ENCODE assay signal across 15 mouse cellular contexts in genomic region chr3:22438027-22438780, GRCm38 (mm10).
DNase-seq lines count a peak whose midpoint lies in the region; ATAC-seq and TF ChIP-seq lines count a peak whose summit lies in the region.
"Had no signal": no experiment of that assay in that cellular context is flagged by ENCODE, and none has a peak within 500 bp of the region (broad histone marks: within the 10 kb centered on the region; RNA-seq: fewer than 3 reads in every experiment).

No protein-coding gene starts in this region.

- no peak overlapping the region; the same call in 1 of the 2 replicates for H3K27ac ChIP-seq in kidney, embryonic 14.5 days (ENCODE audit: low read depth, low read length)
- no peak overlapping the region for H3K27ac ChIP-seq in kidney, adult 2 months (ENCODE audit: insufficient read depth, low read depth, low read length)
- no peak overlapping the region for H3K27ac ChIP-seq in lung, embryonic 16.5 days (ENCODE audit: low read length)
- H3K27ac ChIP-seq: embryonic facial prominence, embryonic 12.5 days; forebrain, embryonic 10.5 days; intestine, embryonic 15.5 days; liver, embryonic 13.5 days had no signal

- 58% methylated on average over 9 of the region's 9 CpGs for WGBS in kidney, embryonic 14.5 days
- 66% methylated on average over 9 of the region's 9 CpGs for WGBS in kidney, adult 2 months
- 61% methylated on average over 9 of the region's 9 CpGs for WGBS in lung, embryonic 16.5 days

- no peak overlapping the region for H3K9ac ChIP-seq in kidney, embryonic 14.5 days (ENCODE audit: low read depth, low read length)
- no peak overlapping the region for H3K9ac ChIP-seq in lung, embryonic 16.5 days (ENCODE audit: low read length)
- H3K9ac ChIP-seq: embryonic facial prominence, embryonic 12.5 days; intestine, embryonic 15.5 days; liver, embryonic 13.5 days had no signal

- H3K27me3 ChIP-seq in kidney, embryonic 14.5 days (ENCODE audit: control insufficient read depth, insufficient read depth, low read length), result no peaks in the 10 kb centered on the region
- no peaks in the 10 kb centered on the region for H3K27me3 ChIP-seq in kidney, adult 2 months (replicated peaks; ENCODE audit: control insufficient read depth, insufficient read depth, low read length)
- no peaks in the 10 kb centered on the region for H3K27me3 ChIP-seq in lung, embryonic 16.5 days (ENCODE audit: control insufficient read depth, insufficient read depth, low read depth, low read length)
- H3K27me3 ChIP-seq: embryonic facial prominence, embryonic 12.5 days; intestine, embryonic 15.5 days; liver, embryonic 13.5 days had no signal

- H3K4me1 ChIP-seq in kidney, embryonic 14.5 days (ENCODE audit: control insufficient read depth, insufficient read depth, low read length), result no peaks in the 10 kb centered on the region
- H3K4me1 ChIP-seq in kidney, adult 2 months (ENCODE audit: control insufficient read depth, insufficient read depth, low read length), result no peaks in the 10 kb centered on the region
- no peaks in the 10 kb centered on the region for H3K4me1 ChIP-seq in lung, embryonic 16.5 days (replicated peaks; ENCODE audit: control insufficient read depth, insufficient read depth, low read length)
- H3K4me1 ChIP-seq: embryonic facial prominence, embryonic 12.5 days; forebrain, embryonic 10.5 days; intestine, embryonic 15.5 days; liver, embryonic 13.5 days had no signal

- no peak overlapping the region for H3K4me3 ChIP-seq in kidney, embryonic 14.5 days (ENCODE audit: low read length)
- no peak overlapping the region for H3K4me3 ChIP-seq in kidney, adult 2 months (ENCODE audit: insufficient read depth, low read depth, low read length)
- H3K4me3 ChIP-seq in lung, embryonic 16.5 days (ENCODE audit: low read length), result no peak overlapping the region
- H3K4me3 ChIP-seq: embryonic facial prominence, embryonic 12.5 days; forebrain, embryonic 10.5 days; intestine, embryonic 15.5 days; liver, embryonic 13.5 days had no signal

- peak; percentile 64; the same call in 1 of the 2 replicates for ATAC-seq in kidney, embryonic 14.5 days (ENCODE audit: low FRiP score, low TSS enrichment)
- ATAC-seq in lung, embryonic 16.5 days (ENCODE audit: low read depth), result peak; percentile 73
- ATAC-seq: intestine, embryonic 15.5 days had no signal

- TF ChIP-seq CTCF in kidney, adult 2 months (conservative IDR thresholded peaks at IDR 0.05; ENCODE audit: insufficient read depth, insufficient read length, low read depth, low read length), result no peak

- H3K36me3 ChIP-seq in kidney, embryonic 14.5 days (ENCODE audit: control insufficient read depth, insufficient read depth, low read length), result no peaks in the 10 kb centered on the region
- H3K36me3 ChIP-seq in kidney, adult 2 months (ENCODE audit: control insufficient read depth, insufficient read depth, low read length), result no peaks in the 10 kb centered on the region
- no peaks in the 10 kb centered on the region for H3K36me3 ChIP-seq in lung, embryonic 16.5 days (ENCODE audit: control insufficient read depth, insufficient read depth, low read length)
- H3K36me3 ChIP-seq: embryonic facial prominence, embryonic 12.5 days; forebrain, embryonic 10.5 days; intestine, embryonic 15.5 days; liver, embryonic 13.5 days had no signal

- no peak for TF ChIP-seq POLR2A in kidney, adult 2 months (IDR thresholded peaks at IDR 0.05; ENCODE audit: low read depth, low read length)

- no peak for DNase-seq in kidney, adult 2 months
- no peak for DNase-seq in lung, postnatal 10 days
- DNase-seq in fat pad, adult 2 months (ENCODE audit: extremely low read depth, low read depth, low spot score), result peak; percentile 80
- peak; percentile 2 for DNase-seq in mesoderm, embryonic 11.5 days (ENCODE audit: low read depth, low spot score)
- no peak for DNase-seq in right cerebral cortex, postnatal 36 days (ENCODE audit: low spot score in 2 of 2)
- DNase-seq: cerebellum, adult 11-12 months; cerebellum, postnatal 36 days; liver, embryonic 13.5 days; lung, postnatal 4 days; right cerebral cortex, postnatal 25 days had no signal

- H3K9me3 ChIP-seq in kidney, embryonic 14.5 days (ENCODE audit: control insufficient read depth, low read length), result no peaks in the 10 kb centered on the region
- no peaks in the 10 kb centered on the region for H3K9me3 ChIP-seq in lung, embryonic 16.5 days (ENCODE audit: control insufficient read depth, low read length)
- H3K9me3 ChIP-seq: embryonic facial prominence, embryonic 12.5 days; forebrain, embryonic 10.5 days; intestine, embryonic 15.5 days had no signal

- H3K4me2 ChIP-seq in kidney, embryonic 14.5 days (replicated peaks; ENCODE audit: low read depth, low read length), result no peak overlapping the region
- H3K4me2 ChIP-seq in lung, embryonic 16.5 days (ENCODE audit: low read depth, low read length), result no peak overlapping the region
- H3K4me2 ChIP-seq: embryonic facial prominence, embryonic 12.5 days; intestine, embryonic 15.5 days; liver, embryonic 13.5 days had no signal

Comparison
In these comparisons a context has a peak if more than half of its experiments do, and no peak if none do; other contexts are left out.
1. DNase-seq: peak in fat pad, adult 2 months (single experiment) and mesoderm, embryonic 11.5 days (single experiment); none in kidney, adult 2 months (single experiment), lung, postnatal 10 days (single experiment) and right cerebral cortex, postnatal 36 days (0 of 2).